Mouse (Mus musculus): ENCODE measurements around the gene Glrp1.
A peak's percentile ranks its signal among the peaks of the same experiment; 100 is the strongest.

Gene Glrp1

GRCm38 (mm10) chr1:88509789-88510188 is at the start of gene Glrp1:
Glrp1 (minus strand) TSS chr1:88510066.
- no peak for DNase-seq

- no peak for DNase-seq
Observed at GRCm38 (mm10) chr1:88559258-88559657, 49.4 kb upstream of the Glrp1 start.

- no peak for DNase-seq
Observed at GRCm38 (mm10) chr1:88558793-88559192, 48.9 kb upstream of the Glrp1 start.

GRCm38 (mm10) chr1:88556401-88556800 is 46.5 kb upstream of the Glrp1 start:
- DNase-seq: no peak

GRCm38 (mm10) chr1:88553500-88554187 is 43.8 kb upstream of the Glrp1 start:
- DNase-seq: no peak

GRCm38 (mm10) chr1:88549263-88549662 is 39.4 kb upstream of the Glrp1 start:
- no peak for DNase-seq

- DNase-seq: no peak
Observed at GRCm38 (mm10) chr1:88547172-88547571, 37.3 kb upstream of the Glrp1 start.

GRCm38 (mm10) chr1:88543608-88544007 is 33.7 kb upstream of the Glrp1 start:
- DNase-seq: no peak

GRCm38 (mm10) chr1:88539823-88540222 is 30.0 kb upstream of the Glrp1 start:
- no peak for DNase-seq

GRCm38 (mm10) chr1:88539256-88539655 is 29.4 kb upstream of the Glrp1 start:
- DNase-seq: no peak

GRCm38 (mm10) chr1:88536308-88536707 is 26.4 kb upstream of the Glrp1 start:
- no peak for DNase-seq

GRCm38 (mm10) chr1:88534091-88534490 is 24.2 kb upstream of the Glrp1 start:
- DNase-seq: no peak

GRCm38 (mm10) chr1:88526161-88526560 is 16.3 kb upstream of the Glrp1 start:
- DNase-seq: no peak

GRCm38 (mm10) chr1:88525622-88526021 is 15.8 kb upstream of the Glrp1 start:
- DNase-seq: no peak

GRCm38 (mm10) chr1:88521170-88521747 is 11.4 kb upstream of the Glrp1 start:
- DNase-seq: no peak

- DNase-seq: no peak
Observed at GRCm38 (mm10) chr1:88513613-88514012, 3.7 kb upstream of the Glrp1 start.

- DNase-seq: no peak
Observed at GRCm38 (mm10) chr1:88507886-88508285, 2.0 kb downstream of the Glrp1 start.

GRCm38 (mm10) chr1:88507214-88507613 is 2.7 kb downstream of the Glrp1 start:
- DNase-seq: no peak

GRCm38 (mm10) chr1:88506412-88506811 is 3.5 kb downstream of the Glrp1 start:
- DNase-seq: peak; percentile 74

GRCm38 (mm10) chr1:88505697-88506096 is 4.2 kb downstream of the Glrp1 start:
- DNase-seq: no peak

GRCm38 (mm10) chr1:88504531-88504945 is 5.3 kb downstream of the Glrp1 start:
- no peak for DNase-seq

GRCm38 (mm10) chr1:88502822-88503221 is 7.0 kb downstream of the Glrp1 start:
- DNase-seq: no peak

GRCm38 (mm10) chr1:88499230-88499737 is 10.6 kb downstream of the Glrp1 start:
- no peak for DNase-seq

- peak; percentile 37 for DNase-seq
Observed at GRCm38 (mm10) chr1:88497407-88497806, 12.5 kb downstream of the Glrp1 start.

GRCm38 (mm10) chr1:88492415-88492814 is 17.5 kb downstream of the Glrp1 start:
- DNase-seq: no peak

Measured in thymus, postnatal 14 days (tissue).